Mouse (Mus musculus) urinary bladder, postnatal 36 days (tissue): Measurements from ENCODE around the gene Magi1.

Source experiments
- DNase-seq, 2 experiments: peaks; one replicate each; pipeline ENCODE4 v3.0.0; 2022; ENCODE audit warnings: low spot score in 2 of 2, mixed read lengths in 1 of 2

Magi1 gene

DNA sequence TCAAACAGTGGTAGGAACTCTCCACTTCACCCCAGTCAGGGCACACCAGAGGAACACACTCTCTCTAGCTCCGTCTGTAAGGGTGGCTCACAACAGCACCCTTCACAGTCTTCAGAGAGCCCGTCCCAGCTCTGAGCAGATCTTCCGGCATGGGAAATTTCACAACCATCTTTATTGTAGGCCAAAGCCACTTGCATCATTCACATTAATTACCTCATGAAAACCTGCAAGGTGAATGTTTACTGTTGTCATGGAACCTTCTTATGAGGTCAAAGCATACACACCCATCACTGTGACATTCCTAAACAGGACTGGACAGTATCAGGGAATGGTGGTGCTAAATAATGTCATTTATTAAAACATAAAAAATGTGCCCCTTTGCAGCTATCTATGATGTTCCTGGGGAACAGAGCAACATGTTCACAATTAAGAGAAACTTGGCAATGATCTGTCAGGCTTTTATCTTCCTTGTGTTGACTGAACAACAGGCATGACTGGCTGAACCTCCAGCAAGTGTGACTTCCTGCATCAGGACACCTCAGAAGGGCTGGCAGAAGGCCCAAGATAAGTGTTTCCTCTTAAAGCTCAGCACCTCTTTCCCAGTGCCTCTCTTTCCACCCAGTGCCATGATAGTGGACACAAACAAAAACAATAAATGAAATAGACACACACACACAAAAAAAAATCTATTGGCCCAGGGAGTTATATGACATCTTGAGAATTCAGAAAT lies 125.4 kb downstream of the Magi1 start:
- DNase-seq, result no peak

GRCm38 (mm10) chr6:94155996-94156395 lies 127.7 kb downstream of the Magi1 start:
- DNase-seq, result no peak

- DNase-seq, result no peak
Measured at GRCm38 (mm10) chr6:94154854-94155601, 128.7 kb downstream of the Magi1 start.

DNA sequence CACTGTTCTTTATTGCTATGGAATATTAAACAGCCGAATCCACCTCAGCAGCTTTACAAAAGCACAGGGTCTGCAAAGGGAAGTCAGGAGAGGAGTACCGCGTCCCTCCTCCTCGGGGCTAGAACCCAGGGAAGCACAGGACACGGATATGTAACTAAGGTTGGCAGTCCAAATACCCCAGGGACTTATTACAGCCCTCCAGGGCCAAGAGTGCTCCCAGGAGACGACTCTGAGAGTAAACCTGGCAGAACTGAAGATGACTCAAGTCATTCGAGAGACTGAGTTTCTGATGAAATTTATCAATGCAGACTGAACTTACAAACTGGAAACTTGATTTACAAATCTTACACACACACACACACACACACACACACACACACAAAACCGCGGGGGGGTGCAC lies 130.8 kb downstream of the Magi1 start:
- no peak for DNase-seq

DNA sequence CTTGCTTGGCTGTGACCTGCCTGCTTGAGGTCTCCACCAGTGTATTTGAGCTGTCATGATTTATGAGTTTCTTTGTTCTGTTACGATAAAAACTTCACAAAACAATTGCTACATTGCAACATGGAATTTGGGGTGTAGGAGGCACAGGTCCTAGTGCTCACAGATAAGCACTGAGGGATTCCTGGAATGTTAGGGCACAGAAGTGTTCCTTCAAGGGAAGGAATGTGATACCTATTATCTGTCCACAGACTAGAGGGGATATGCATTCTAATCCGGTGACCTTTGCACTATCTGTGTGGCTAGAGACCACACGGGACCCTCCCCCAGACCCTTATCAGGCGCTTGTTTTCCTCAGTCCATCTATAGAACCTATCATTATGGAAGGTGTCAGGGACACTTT lies 132.8 kb downstream of the Magi1 start:
- no peak for DNase-seq

DNA sequence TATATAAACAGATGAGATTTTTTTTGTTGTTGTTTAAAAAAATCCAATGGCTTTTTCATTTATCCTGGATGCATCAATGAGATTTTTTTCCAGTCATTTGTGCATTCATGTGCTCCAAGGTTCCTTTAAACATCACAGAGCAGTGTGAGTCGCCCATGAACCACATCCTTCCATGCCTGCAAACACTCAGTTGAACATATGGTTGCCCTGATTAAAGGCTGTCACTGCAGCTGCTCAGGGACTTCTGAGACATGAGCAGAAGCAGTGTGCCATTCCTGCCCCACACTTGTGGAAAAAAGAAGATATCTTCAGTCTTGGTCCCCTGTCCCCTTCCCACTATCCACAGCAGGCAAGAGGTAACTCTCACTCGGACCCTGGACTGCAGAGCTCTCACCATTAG lies 133.9 kb downstream of the Magi1 start:
- DNase-seq, result no peak

GRCm38 (mm10) chr6:94146206-94146493 lies 137.6 kb downstream of the Magi1 start:
- DNase-seq, result no peak

- peak in 1 of 2 experiments; percentile 78 for DNase-seq
Measured at GRCm38 (mm10) chr6:94145430-94146205, 138.1 kb downstream of the Magi1 start.

DNA sequence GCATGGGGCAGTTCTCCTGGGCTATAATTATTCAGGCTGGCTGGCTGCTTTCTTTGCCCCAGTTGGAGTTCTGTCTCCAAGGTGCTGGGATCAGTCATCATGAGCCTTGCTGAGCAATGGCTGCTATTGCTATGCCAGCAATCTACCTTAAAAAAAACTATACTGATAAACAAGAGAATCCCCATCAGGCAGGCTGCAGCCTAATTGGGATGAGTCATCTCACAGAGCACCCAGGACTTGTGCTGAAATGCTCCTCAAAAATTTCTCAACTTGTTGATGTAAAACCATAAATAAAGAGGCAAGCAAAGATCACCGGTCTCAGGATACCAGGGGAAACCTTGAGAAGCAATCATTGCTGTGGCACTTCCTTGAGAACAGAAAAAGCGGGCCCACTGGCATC lies 141.2 kb downstream of the Magi1 start:
- DNase-seq, result no peak

GRCm38 (mm10) chr6:94141496-94141895 lies 142.2 kb downstream of the Magi1 start:
- DNase-seq, result no peak

- DNase-seq, result no peak
Measured at GRCm38 (mm10) chr6:94139952-94140414, 143.7 kb downstream of the Magi1 start.

GRCm38 (mm10) chr6:94136693-94137092 lies 147.0 kb downstream of the Magi1 start:
- no peak for DNase-seq

DNA sequence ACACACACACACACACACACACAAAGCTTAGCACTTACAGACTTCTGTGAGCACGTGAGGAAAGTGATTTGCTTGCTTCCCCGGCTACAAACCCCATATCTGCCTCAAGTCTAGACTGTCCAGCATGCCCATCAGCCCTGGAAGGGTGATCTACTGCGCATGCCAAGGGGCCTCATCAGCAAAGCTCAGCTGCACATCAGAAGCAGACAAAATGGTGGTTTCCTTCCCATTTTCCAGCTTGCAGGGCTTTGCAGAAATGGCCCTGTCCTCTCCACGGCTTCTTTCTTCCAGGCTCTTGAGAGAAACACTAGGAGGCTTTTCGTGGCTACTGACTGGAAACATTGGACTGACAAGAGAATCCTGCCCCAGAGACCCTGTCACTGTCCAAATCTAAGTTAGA lies 149.6 kb downstream of the Magi1 start:
- no peak for DNase-seq

GRCm38 (mm10) chr6:94131999-94132398 lies 151.7 kb downstream of the Magi1 start:
- no peak for DNase-seq

DNA sequence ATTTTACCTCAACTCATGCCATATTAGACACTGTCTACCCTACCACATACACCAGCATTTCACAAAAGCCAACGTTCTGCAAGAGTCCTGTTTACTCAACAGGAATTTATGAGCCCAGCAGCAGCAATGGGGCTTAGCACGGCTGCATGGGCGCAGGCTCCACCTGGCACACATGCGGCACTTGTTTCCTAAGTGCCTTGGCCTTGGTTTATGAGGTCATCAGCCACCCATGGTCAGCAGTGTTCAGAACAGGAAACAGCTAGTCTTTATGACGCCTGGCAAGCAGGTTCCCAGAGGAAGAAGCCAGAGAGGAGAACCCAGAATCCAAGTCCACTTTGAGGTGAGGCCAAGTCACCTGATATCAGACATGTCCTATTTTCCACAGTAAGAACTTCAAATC lies 153.3 kb downstream of the Magi1 start:
- DNase-seq, result no peak

DNA sequence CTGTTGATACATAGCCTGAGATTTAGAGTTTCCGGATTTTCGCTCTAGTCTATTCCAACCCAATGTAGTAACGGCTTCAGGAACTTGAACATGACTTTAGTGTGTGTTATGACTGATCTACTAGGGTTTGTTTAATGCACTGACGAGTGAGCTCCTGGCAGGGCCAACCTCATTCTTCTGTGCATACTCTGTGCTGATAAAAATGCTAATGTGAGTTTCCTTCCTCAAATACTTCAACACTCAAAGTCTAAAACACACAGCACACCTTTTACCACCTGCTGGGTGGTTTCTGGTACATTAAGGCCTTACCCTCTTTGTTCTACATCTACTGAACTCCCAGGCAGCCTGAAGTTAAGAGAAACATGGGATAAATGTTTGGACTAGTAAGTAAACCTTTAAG lies 157.0 kb downstream of the Magi1 start:
- DNase-seq, result no peak

DNA sequence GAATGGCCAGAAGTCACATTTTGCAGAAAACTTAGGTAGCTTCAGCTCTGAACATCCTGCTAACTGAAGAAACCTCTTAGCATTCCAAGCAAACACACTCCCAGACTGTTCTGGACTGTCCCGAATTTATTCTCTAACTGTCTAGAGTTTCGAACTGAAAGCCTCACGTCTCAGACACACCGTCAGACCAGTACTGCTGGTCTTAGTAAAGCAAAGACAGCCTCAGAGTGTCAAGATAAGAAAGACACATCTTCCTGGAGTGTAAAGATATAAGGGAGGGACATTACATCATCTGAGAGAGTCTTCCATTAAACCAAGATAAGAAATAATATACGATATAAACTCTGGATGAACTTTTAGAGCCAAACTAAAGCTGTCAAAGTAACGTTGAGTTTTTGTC lies 158.6 kb downstream of the Magi1 start:
- no peak for DNase-seq

DNA sequence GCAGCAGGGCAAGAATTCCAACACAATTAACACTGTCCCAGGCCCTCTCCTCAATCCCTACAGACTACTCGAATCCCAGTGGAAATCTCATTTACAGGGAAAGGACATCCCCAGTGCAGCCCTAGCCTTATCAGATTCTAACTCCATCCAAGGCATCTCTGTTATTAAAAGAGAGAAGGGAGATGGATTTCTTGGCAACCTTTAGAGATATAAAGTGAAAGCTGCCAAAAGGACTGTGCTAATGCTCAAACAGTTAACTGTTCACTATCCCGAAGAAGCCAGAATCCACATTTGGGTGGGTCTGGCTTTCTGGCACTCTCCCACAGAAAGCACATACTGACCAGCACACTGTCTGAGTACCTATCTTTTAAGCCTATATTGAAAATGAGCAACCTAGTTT lies 159.4 kb downstream of the Magi1 start:
- no peak for DNase-seq

DNA sequence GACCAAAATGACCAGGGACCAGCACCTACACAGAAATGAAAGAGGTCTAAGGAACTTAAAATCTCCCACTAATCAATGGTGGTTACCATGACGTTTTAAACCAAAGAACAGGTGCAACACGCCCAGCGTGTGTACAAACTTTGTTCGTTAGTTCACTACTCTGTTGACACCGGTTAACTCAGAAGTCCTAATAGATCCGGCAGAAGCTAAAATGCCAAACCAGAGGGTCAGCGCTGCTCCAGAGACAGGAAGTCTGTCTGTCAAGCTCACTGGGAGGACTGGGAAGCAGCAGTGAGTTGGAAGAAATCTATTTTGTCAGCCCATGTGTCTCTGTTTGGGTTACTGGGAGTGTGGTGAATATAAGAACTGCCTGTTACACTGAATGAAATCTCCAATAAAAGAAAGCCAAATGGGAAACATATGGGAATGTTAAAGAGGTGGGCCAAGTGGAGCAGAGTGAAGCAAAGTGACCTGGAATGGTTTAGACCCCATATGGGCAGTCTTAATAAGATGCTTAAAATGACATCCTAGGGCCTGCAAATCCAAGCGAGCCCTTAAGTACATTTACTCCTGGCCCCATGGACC lies 161.1 kb downstream of the Magi1 start:
- no peak for DNase-seq

DNA sequence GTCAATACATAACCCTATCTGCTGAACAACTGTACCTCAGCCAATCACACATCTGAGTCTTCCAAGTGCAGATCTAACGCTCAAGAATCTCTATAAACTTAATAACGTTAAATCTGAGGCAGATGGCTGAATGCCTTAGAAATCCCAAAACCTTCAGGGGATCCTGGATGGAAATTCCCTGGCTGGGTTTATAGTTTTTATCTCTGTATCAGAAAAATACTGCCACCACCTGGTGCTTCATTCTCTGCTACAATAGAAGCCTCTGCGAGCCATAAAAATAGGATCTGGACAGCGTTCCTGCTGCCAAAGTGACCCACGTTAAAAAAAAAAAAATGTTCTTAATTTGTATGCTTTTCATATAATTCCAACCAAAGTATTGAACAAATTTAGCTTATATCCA lies 162.2 kb downstream of the Magi1 start:
- DNase-seq, result no peak

- no peak for DNase-seq
Measured at GRCm38 (mm10) chr6:94116434-94117432, 167.0 kb downstream of the Magi1 start.
